Mouse (Mus musculus) heart, postnatal 10 days (tissue): ENCODE data around the gene Pakap. TPM values are rescaled to one million over a fixed set of nuclear protein-coding genes. Genes with fewer than 3 reads are reported as not detected.

Source experiments
- DNase-seq, 2 experiments: peaks; one replicate each; pipeline ENCODE4 v3.0.0; 2021
- intact Hi-C: fragments of 180-260 bp; cut with DNase I; formaldehyde crosslinking; loops from one replicate; pipeline ENCODE4 v1.15.1; 2025
- total RNA-seq, 2 experiments: library from RNA; stranded (reverse); gene quantifications; 2 replicates each; pipeline ENCODE4 v1.2.3; 2021

Gene Pakap
- total RNA-seq, 2 experiments from 2014 or later: 60.6 to 62.1 TPM

DNA sequence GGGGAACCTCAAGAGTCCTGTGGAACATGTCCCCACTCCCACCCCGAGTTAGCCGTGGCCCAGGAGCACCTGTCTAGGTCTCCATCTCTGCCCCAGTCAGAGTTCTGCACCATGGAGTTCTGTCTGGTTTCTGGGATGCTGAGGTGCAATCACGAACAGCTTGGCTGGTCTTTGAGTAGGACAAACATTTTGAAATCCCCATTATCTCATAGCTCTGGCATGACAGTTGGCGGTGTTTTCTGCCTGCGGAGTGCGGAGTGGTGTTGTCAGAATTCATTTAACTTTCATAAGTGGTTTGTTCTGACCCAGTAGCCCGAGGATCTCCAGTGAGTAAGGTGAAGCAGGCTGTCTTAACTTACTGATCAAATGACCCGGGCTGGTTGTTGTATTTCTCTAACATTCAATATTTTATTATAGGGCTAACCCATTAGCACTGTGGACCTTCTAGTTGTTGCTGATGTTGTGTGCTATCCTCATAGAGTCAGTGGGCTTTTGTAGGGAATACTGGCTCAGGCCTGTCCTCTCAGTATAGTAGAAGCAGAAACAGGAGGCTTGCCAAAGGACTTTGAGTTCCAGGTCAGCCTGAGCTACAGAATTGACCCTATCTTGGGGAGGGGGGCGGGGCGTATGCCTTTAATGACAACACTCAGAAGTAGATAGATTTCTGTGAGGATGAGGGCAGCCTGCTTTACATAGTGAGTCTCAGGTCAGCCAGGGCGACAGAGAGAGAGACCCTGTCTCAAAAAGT lies 216.0 kb downstream of the Pakap start:
- intact Hi-C loops: loop anchor here (2.0 kb wide), 3 partner anchors 13 to 97 kb away; no protein-coding TSS in a partner anchor

DNA sequence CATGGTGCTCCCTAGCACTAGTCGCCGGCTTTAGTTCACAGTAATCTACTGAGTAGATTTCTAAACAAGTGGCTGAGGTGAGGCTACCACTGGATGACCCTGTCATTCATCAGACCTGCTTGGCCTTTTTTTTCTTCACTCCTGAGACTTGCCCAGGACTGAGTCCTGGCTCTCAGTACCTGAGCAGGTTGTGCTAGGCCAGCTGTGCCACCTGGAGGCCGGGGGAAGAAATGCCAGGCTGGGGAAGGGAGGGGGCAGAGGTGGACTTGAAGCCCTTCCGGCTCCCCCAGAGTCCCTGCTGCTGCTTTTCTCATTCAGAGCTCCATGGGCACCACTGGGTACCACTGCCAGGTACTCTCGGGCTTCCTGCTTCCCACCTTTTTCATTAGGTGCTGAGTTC lies 220.7 kb downstream of the Pakap start:
- intact Hi-C loops: no loop called here
- DNase-seq: no peak

More for the DNA sequence above, 216.0 kb downstream of the Pakap start:
- DNase-seq: peak; percentile 68 to 72

DNA sequence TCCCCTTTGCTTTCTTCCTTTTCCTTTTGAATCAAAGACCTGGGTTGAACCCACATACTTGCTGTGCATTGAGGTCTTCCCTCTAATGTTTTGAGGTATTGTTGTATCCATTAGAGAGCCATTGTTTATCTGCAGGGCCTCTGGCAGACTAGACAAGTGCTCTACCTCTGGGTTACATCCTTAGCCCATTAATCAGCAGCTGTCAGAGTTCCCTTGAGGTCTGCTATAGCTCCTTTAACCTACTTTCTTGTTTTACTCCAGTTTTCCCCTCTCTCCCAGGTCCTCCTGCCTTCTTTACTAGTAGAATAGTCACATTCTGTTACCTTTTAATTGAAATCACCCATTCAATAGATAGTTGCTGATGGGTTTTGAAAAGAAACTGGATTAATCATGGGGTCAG lies 221.1 kb downstream of the Pakap start:
- intact Hi-C loops: no loop called here

DNA sequence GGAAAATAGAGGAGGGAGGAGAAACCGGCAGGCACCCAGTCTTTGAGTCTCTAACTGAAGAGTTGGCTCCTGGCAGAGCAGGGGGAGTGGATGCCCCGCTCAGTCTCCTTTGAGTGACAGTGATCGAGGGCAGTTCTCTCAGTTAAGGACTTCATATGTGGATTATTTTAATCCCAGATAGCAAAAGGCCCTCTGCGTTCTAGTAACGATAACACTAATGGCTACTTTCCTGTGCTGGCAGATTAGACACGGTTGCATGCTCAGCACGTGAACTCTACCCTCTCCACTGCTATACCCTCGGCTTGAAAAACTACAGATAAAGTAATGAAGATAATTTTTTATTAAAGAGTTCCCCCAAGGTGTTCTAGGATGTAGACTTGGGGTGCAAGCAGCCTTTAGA lies 226.0 kb downstream of the Pakap start:
- no peak for DNase-seq
- intact Hi-C loops: loop anchor here (2.0 kb wide), 1 partner anchor 19 kb away; no protein-coding TSS in a partner anchor

More for the DNA sequence above, 221.1 kb downstream of the Pakap start:
- DNase-seq: no peak

DNA sequence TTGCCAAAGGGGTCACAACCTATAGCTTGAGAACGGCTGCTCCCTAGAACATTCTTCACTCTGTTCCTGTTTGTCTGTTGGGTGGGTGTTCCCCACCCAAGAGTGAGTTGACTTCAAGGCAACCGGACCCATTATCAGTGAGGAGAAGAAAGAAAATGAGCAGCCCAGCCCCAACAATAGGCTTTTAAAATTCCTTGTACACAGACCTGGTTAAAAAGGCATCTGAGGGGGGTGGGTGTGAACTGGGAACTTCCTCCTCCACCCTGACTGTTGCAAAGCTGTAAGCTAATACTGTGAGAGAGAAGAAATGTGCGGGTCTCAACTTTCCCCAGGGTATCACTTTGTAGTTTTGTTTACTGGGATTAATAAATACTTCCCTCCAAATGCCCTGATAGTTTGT lies 226.6 kb downstream of the Pakap start:
- intact Hi-C loops: loop anchor here (2.0 kb wide), 1 partner anchor 18 kb away; no protein-coding TSS in a partner anchor

DNA sequence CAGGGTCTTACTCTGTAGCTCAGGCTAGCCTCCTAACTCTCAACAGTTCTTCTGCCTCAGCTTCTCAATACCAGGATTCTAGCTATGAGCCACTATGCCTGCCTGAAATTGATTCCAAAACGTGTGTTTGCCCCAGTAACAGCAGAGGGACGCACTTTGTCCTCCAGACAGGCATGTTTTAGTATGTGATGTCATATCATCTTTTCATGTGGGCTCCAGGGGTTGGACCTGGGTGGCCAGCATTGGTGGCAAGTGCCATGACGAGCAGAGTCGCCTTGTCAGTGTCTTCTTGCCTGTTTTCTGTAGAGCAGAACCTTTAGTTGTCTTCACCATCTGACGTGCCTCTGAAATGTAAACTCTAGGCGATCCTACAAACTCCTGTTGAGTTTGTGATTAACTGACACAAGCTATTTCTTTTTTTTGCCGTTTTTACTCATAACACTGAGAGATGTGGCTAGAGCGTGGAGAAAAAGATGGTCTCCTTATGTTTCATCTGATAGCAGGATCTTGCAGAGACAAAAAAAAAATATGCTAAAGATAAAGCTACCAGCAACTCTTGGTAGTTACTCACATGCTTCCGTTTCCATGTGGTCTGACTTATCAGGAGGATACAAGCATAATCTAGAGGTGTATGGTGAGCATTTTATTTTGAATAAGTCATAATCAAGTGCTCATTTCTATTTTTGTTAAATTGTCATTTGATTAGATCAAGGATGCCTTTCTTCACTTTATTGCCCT lies 229.7 kb downstream of the Pakap start:
- DNase-seq: no peak
- intact Hi-C loops: loop anchor here (2.0 kb wide), 1 partner anchor 15 kb away; no protein-coding TSS in a partner anchor

More for the DNA sequence above, 226.6 kb downstream of the Pakap start:
- DNase-seq: no peak

DNA sequence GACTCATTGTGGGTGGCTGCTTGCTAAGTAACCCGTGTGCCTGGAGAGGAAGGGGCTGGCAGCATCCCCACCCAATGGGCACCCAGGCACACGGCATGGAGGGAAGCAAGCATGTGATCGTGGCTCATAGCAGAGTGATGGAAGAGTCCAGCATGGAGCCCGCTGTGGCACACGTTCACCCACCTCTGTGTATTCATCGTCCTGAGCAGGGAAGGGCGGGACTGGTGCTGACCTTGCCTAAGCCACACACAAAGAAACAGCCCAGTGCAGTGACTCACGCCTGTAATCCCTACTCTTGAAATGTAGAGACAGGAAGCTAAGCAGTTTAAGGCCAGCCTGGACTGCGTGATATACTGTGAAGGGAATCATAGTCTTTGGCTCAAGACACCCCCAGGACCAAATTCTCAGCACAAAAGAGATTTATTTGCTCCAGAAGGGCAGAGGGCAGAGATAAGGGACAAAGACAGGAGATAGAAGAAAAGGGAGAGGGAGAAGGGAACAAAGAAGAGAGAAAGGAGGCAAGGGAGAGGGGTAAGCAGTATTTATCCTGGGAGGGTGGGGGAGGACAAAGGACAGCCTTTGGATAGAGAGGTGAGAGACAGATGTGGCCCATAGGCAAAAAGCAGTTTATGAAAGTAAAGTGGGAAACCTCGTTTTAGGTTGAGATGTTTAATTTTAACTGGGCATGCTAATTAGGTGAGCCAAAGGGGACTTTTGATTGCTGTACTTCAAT lies 230.5 kb downstream of the Pakap start:
- peak in 1 of 2 experiments; percentile 39 for DNase-seq
- intact Hi-C loops: no loop called here

DNA sequence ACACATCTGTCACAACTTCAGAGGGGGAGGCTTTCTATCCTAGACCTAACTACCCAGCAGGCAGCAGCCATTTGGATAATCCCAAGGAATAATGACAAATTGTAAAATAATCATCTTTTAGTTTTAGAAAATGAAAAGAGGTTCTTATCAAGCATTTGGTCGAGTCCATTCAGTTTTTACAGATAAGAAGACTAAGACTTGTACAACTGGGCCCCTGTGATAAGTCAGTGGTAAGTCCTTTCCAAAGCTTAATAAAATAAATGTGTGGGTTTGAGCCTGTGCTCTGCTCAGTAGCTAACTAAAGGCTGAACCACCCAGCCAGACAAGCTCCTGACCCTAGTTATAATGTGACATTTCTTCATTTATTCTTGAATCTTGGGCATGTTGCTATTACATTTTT lies 231.3 kb downstream of the Pakap start:
- intact Hi-C loops: no loop called here
- DNase-seq: no peak

DNA sequence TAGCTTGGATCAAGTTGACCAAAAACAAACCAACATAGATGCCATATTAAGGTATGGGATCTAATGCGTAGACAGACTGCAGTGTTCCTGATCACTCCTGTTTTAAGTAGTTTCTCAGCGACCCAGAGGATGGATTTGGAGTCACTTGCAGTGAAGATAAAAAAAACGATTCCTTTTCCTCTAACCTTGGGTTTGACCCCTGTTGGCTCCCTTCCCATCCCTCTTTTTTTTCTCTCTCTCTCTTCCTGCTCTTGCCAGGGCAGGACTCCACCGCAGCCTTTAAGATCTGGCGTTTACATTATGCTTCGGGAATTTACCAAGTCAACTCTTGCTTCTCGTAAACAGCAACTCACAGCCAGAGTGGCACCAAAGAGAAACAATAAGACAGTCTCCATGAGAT lies 233.3 kb downstream of the Pakap start:
- intact Hi-C loops: no loop called here
- no peak for DNase-seq

DNA sequence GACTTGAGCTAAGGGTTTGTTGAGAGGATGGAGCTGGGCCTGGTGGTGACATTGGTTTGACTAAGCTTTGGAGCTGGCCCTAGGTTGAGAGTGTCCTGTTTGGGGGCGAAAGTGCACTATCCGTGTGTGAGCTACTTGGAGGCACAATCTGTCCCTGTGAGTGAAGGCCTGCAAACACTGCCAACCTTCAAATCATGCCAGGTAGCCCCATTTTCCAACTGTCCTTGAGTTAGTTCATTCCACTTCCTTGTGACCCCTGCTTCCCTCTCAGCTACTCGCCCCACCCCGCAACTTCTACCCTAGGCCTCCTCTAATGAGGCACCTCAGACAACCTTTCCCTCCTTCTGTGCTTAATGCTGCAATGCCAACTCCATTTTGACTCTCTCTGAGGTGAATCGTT lies 234.0 kb downstream of the Pakap start:
- no peak for DNase-seq
- intact Hi-C loops: no loop called here

DNA sequence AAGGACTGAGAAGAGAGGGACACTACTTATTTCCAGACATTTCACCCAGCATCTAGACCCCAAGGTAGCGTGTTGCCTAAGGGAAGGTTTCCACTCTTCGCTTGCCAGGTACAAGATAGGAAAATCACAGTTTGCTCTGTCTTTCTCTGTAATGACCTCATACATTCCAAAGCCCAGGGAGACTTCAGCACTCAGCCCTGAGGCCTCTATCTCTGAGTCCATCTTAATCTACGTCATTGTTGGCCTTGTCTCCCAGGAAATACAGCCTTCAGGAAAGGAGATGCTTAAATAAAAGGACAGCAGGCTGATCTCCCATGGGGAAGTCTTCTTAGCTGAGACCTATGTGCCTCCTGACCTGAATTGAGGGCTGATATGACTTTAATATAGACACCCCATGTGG lies 234.4 kb downstream of the Pakap start:
- no peak for DNase-seq
- intact Hi-C loops: no loop called here

DNA sequence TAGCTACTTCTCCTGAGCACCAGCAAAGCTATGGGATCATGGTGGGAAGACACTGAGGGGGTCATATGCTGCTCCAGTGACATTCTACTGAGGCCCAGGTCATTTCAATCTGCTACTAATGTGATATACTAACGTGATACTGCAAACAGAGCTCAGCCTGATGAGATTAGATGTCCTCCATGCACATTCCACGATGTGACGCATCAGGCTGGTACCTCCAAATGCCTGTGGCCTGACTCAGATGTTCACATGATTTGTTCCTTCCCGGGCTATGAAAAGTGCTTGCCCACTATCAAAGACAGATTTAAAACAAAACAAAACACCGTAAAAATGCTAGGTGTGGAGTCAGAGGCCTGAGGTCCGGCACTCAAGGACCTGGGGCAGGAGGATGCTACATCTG lies 236.9 kb downstream of the Pakap start:
- intact Hi-C loops: no loop called here
- no peak for DNase-seq

DNA sequence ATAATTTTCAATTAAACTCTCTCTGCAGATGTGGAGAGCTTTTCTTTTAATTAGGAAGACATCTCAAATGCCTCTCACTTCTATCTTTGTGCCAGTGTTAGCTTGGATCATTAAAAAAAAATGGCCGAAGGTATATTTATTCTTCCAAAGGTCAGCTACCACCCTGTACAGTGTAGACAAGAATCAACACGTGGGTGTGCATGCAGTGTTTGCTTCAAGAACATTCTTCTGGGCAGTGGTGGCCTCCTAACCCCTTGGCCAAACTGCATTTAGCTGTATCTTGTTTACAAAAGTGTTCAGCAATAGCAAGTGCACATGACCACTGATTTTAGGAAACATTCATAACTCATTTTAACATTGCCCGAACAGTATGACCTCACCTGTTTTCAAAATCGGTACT lies 241.5 kb downstream of the Pakap start:
- no peak for DNase-seq
- intact Hi-C loops: no loop called here

DNA sequence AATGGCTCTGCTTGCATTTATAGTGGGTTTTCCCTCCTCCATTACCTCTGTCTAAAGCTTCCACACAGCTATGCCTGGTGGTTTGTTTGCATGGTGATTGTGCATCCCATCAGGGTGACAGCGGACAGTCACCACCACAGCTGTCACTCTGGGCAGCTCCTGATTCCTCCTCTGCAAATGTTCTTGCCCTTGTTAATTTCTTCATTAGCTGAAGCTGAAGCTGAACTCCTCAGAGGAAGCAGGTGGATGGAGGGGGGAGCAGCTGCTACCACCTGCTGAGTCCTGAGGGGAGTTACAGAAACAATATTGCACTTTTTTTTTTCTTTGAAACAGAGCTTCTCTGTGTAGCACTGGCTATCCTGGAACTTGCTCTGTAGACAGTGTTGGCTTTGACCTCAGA lies 244.1 kb downstream of the Pakap start:
- intact Hi-C loops: loop anchor here (2.0 kb wide), 2 partner anchors 17 to 31 kb away; no protein-coding TSS in a partner anchor
- DNase-seq: no peak

DNA sequence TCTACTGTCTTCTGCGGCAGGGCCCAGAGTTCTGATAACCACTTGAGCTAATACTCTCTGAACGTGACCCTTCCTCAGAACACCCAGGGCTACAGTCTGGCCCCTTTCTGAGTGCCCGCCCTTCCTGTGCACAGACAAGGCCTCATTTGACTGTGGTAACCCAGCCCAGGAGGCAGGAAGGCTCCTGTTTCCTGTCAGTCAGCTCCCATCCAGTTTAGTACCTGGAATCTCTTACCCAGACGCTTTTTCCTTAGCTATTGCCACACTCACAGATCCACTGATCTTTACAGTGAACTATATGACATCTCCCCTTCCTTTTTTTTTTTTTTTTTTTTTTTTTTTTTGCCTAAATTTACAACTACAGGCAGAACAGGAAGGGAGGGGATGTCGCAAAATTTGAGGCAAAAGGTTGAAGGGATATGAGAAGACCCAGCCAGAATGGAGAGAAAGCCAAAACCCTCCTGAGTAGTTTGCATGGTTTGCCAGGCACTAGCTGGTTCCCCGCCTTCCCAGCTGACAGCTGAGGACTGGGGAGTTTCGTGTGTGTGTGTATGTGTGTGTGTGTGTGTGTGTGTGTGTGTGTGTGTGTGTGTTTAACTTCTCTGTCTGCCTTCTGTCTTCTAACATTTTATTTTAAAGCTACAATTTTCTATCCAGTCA lies 245.1 kb downstream of the Pakap start:
- intact Hi-C loops: loop anchor here (2.0 kb wide), 2 partner anchors 18 to 30 kb away; no protein-coding TSS in a partner anchor
- peak; percentile 63 to 66 for DNase-seq

DNA sequence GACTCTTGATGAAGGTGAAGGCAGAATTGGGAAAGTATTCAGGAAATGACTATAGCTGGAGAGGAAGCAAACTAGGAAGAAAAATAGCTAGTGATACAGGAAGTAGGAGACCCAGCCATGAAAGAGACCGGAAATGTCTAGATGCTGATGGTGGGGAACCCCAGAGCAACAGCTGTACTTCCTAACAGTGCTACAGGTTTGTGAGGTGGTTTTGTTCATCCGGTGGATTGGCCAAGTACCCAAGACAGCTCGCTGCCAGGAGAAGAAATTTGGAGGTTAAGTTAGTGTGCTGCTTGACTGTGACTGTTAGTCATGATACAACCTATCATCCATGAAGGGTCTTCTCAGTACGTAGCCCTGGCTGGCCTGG lies 245.6 kb downstream of the Pakap start:
- intact Hi-C loops: loop anchor here (2.0 kb wide), 2 partner anchors 19 to 29 kb away; no protein-coding TSS in a partner anchor

DNA sequence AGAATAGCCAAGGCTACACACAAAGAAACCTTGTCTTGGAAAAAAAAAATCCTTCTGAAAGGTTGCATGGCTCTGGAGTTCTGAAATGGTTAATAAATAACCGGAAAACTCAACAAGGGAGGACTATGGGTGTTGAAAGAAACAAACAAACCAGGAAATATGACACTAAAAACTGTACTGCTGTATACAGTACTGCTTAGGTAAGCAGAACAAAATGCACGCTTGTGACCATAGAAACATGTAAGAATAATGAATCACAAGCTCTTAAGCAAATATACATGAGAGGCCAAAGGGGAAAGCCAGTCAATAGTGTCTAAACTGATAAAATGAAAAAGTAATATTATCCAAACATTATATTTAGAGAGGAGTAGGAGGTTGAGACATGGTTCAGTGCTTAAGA lies 247.4 kb downstream of the Pakap start:
- intact Hi-C loops: no loop called here
- DNase-seq: no peak

More for the DNA sequence above, 245.6 kb downstream of the Pakap start:
- DNase-seq: peak in 1 of 2 experiments; percentile 41

DNA sequence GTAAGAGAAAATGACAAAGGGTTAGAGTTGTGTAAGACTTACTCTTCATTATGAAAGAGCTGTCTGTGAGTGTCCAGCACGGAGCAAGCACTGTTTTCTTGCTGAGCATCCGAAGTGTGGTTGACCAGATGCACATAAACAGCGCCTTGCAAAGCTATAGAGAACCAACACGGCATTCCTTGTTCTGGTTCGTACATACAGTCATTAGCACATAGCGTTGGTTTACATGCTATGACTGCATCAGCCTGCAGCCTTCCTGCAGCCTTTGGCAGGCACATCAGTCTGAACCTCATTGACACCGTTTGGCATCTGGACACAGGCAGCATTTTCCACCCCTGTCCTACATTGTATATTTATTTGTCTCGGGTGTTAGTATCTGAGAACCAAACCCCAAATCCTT lies 248.2 kb downstream of the Pakap start:
- intact Hi-C loops: loop anchor here (2.0 kb wide), 1 partner anchor 17 kb away; no protein-coding TSS in a partner anchor

DNA sequence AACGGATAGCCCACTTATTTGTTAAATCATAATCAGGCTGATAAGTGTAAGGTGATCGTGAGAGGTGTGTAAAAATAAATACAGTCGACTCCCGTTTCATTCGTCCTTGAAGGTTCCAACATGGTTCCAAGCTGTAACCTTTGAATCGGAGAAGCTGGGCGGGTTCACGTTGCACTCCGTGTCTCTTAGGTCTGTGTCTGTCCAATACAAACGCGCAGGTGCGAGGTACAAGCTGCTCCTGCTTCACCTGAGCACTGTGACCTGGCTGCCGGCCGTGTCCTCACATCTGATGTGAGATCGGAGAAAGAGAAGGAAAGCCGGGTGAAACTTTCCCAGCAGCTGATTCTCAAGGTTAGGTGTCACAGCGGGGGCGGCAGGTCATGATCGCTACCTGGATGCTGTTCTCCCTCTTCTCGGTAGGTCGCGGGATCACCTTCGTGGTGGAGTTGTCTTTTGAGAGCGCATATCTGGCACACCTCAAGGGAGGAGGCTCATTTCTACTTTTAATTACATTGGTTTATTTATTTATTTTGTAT lies 252.9 kb downstream of the Pakap start:
- intact Hi-C loops: no loop called here
- no peak for DNase-seq

More for the DNA sequence above, 248.2 kb downstream of the Pakap start:
- no peak for DNase-seq
